Mouse (Mus musculus) myocyte (in vitro differentiated cells): ENCODE measurements at regions not wholly inside any gene's neighbourhood (a gene's known extent, or its start where the extent isn't known, plus 50 kb on each side); places are given as distances from the start of the nearest gene placed in this dataset.

Experiments
- E2F4 ChIP-seq: IDR thresholded peaks from one replicate; pipeline ENCODE4 v1.6.1; 2011; ENCODE audit warnings: mild to moderate bottlenecking, control low read depth, moderate library complexity; ENCODE audit not compliant: insufficient read depth
- POLR2A ChIP-seq: IDR thresholded peaks from one replicate; pipeline ENCODE4 v1.6.1; 2011; ENCODE audit warnings: low read depth, mild to moderate bottlenecking, control low read depth, moderate library complexity; ENCODE audit not compliant: insufficient read length
- POLR2AphosphoS2 ChIP-seq: IDR thresholded peaks from one replicate; pipeline ENCODE4 v1.6.1; 2011; ENCODE audit warnings: low read depth, control low read depth; ENCODE audit not compliant: insufficient read length
- USF1 ChIP-seq: IDR thresholded peaks from one replicate; pipeline ENCODE4 v1.6.1; 2011; ENCODE audit warnings: low read depth, mild to moderate bottlenecking, control low read depth, moderate library complexity

DNA sequence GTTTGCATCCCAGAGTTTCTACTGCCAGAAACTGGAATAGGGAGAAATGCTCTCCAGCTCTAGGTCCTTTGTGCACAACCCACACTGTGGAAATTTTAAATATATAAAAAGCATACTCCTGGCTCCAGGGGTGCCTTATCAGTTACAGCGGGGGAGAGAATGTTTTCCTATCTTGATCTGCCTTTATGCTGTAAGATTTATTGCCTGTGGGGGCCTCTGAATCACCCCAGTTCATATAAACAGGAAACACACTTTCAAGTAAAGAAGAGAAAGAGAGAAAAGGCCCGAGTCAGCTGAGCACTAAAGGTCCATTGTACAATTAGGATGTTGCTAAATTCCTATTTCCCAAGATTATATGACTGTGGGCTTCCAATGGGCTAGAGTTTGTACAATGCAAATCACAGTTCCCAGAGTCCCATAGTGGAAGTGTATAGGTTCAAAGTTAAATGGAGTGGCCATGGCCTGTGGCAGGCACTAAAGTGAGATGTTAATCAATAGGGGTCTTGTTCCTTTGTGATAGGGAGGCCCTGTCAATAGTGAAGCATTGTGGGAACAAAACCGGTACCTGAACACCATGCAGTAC, 258.9 kb upstream of the Cd180 start:
- TF ChIP-seq POLR2AphosphoS2 (no peak), POLR2A (no peak), E2F4 (no peak), USF1 (no peak)
